Mouse (Mus musculus): ENCODE results near the gene 0610010K14Rik. TPM values are rescaled to one million over a fixed set of nuclear protein-coding genes. Genes with fewer than 3 reads are reported as not detected.

Gene 0610010K14Rik
- total RNA-seq, 2 experiments from 2014 or later, result 70.1 to 72.5 TPM

DNA sequence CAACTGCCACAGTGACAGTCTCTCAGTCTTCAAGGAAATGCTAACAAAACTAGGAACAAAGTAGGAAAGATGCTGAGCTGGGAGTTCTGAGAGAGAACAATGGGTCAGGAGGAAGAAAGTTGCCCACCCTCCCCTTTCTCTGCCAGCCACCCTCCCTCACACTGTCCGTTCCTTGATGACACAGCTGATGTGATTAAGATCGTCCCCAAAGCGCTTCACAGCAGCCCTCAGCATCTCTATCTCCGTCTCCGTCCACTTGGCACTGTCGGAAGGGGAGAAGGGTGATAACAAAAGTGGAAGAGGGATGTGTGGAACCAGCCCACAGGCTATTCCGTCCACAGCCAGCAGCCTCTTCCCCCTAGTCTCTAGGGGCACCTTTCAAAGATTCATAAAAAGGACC, 997 bp downstream of the 0610010K14Rik start:
- no peak for DNase-seq (ENCODE audit: low spot score in 2 of 2)

DNA sequence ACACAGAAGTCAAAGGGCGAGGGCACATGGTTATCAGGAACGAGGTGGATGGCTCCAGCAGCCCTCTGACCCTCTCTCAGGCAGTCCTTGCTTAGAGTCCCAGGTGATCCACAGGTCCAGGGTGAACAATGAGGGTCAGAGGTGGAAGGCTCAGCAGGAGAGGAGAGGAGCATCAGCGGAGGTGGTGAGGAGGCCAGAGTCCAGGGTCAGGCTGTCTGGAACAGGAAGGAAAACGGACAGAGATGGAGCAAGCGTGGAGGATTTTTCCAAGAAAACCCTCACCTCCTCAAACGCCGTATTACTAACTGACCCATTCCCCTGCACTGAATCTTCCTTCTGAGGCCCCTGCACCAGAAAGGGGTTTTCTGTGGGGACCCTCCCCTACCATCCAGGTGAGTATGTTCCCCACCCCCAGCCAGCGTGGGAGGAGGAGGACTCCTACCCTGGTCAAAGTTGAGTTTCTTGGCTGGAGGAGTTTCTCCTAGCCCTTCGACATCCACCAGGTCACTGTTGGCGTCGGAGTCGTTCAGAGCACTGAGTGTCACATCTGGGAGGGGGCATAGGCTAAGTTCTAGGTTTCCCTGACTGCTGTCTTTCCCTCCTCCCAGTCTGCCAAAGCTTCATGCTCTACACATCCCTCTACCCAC, 2.3 kb downstream of the 0610010K14Rik start:
- DNase-seq (ENCODE audit: low spot score in 2 of 2), result no peak

- no peak for DNase-seq (ENCODE audit: low spot score in 2 of 2)
Measured at GRCm38 (mm10) chr11:70234497-70234896, 3.2 kb downstream of the 0610010K14Rik start.

DNA sequence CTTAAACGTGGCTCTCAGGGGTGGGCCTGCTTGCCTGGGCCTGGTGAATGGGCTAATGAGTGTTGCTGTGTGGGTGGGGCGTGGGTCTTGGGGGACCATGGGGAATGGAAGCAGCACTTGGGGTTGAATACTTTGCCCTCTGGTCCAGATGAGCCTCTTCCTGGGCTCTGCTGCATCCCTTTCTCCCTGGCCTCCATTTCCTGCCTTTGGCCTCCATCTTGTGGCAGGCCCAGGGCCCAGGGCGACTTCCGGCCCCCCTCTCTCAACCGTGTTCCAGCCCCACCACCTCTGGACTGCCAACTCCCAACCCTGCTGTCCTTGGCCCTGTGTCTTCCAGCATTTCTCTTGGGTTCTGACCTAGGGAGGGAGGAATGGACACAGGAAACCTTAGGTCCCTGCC, 3.7 kb downstream of the 0610010K14Rik start:
- no peak for DNase-seq (ENCODE audit: low spot score in 2 of 2)

DNA sequence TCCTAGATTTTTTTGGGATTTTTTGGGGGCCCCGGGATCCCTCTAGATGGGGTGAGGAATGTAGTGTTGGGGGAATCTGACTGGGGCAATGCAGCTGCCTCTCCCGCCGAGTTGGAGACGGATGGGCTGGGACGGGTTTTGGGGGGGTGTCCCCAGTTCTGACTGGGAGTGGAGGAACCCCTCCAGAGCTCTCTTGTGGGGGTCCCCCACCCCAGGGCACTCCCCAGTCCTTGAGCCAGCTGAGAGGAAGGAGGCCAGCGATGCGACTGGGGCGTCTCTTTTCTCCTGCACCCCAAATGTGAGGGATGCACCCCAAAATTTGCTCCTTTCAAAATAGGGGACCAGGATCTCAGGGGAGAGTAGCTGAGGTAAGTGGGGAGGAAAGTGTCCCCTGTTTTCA, 4.7 kb downstream of the 0610010K14Rik start:
- DNase-seq (ENCODE audit: low spot score in 2 of 2), result no peak

- DNase-seq (ENCODE audit: low spot score in 2 of 2), result peak in 1 of 2 experiments; percentile 50
Measured at GRCm38 (mm10) chr11:70232546-70232945, 5.2 kb downstream of the 0610010K14Rik start.

DNA sequence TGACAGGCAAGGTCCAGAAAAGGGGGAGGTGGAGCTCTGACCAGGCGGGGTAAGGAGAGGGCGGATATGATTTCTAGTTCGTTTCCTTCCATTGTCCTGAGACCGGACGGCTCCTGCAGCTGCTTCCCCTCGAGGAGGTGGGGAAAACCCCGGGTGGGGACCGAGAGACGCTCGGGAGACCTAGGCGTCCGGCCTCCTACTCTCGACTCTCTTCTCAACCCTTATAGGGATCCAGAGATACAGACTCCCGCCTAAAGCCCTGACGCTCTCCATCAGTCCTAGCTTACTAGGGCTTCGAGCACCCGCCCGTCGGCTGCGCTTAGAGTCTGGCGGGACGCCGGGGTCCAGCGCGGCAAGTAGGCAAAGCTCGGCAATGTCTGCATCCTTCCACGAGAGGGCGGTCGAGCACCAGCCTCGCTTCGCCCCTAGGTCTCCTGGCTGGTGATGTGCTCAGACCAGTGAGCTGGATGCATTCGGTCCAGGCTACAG, 7.4 kb downstream of the 0610010K14Rik start:
- DNase-seq (ENCODE audit: low spot score in 2 of 2), result peak; percentile 64

- DNase-seq (ENCODE audit: low spot score in 2 of 2), result no peak
Measured at GRCm38 (mm10) chr11:70229260-70230010, 8.3 kb downstream of the 0610010K14Rik start, which contains the start of gene Bcl6b. Bcl6b (minus strand) TSS chr11:70229798.

- DNase-seq (ENCODE audit: low spot score in 2 of 2), result peak; percentile 55 to 59
Measured at GRCm38 (mm10) chr11:70228828-70229227, 8.9 kb downstream of the 0610010K14Rik start.

GRCm38 (mm10) chr11:70227661-70228245, 10.0 kb downstream of the 0610010K14Rik start:
- no peak for DNase-seq (ENCODE audit: low spot score in 2 of 2)

GRCm38 (mm10) chr11:70227126-70227525, 10.6 kb downstream of the 0610010K14Rik start:
- DNase-seq (ENCODE audit: low spot score in 2 of 2), result no peak

GRCm38 (mm10) chr11:70226602-70226890, 11.2 kb downstream of the 0610010K14Rik start:
- DNase-seq (ENCODE audit: low spot score in 2 of 2), result no peak

DNA sequence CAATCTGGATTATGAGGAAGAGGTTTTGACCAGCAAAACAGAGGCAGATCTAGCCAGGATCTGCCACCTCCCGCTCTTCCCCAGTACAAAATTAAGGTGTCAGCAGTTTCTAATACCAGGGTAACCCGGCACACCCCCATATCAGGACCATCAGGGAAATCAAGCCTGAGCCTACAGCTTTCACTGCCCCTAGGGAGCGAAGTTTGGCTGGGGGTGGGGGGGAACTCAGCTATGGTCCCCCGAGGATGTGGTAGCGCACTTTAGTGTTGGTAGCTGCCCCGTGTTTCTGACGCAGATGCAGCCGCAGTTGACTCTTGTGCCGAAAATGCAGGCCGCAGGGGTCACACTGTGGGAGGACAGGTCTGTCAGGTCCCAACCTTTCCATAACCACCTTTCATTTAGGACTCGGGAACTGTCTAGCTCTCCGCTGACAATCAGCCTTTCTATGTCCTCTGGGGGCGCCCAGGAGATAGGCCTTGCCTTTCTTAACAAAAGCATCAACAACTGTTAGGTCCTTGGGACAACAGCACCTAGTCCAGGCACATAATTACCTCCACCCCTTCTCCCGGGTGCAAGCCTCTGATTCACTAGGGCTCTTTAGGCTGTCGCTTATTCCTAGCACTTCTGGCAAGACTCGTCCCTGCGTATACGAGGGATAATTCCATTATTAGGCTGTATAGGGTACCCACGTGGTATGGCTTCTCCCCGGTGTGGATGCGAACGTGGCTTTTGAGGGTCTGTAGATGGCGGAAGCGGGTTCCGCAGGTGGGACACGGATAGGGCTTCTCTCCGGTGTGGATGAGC, 11.7 kb downstream of the 0610010K14Rik start:
- DNase-seq (ENCODE audit: low spot score in 2 of 2), result no peak

GRCm38 (mm10) chr11:70223724-70224123, 14.0 kb downstream of the 0610010K14Rik start:
- no peak for DNase-seq (ENCODE audit: low spot score in 2 of 2)

DNA sequence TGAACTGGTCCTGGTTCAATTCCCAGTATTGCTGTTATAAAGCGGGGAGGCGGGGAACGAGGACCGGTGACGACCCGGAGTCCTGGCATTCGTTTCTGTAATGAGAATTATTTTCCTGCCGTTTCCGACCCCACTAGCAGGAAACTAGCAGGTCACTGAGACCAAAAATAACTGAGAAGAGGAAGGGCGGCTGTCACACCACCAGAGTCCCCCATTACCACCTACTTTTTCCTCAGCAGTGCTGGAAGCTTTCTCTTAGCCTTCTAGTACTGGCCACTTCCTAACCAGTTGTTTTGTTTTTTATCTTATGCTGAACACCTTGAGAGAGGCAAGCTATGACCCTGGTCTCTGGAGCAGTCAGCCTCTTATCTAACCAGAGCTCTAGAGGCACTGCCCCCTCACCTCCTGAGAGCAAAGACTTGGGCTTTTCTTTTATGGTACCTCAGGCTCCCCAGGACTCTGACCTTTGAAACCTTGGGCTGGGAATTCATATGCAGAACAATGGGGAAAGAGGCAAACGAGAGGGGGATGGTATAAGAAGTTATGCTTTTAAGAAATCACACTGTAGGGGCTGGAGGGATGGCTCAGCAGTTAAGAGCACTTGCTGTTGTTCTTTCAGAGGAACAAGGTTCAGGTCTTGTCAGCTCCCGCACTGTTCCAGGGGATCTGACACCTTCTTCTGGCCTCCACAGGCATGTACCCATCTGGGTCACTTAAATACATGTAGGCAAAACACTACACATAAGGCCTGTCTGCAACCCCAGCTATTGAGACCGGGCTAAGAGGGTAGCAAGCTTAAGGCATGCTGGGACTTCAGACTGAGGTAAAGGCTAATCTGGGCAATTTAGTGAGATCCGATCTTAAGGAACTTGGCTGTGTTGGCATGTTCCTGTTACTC, 15.9 kb downstream of the 0610010K14Rik start:
- DNase-seq (ENCODE audit: low spot score in 2 of 2), result no peak

DNA sequence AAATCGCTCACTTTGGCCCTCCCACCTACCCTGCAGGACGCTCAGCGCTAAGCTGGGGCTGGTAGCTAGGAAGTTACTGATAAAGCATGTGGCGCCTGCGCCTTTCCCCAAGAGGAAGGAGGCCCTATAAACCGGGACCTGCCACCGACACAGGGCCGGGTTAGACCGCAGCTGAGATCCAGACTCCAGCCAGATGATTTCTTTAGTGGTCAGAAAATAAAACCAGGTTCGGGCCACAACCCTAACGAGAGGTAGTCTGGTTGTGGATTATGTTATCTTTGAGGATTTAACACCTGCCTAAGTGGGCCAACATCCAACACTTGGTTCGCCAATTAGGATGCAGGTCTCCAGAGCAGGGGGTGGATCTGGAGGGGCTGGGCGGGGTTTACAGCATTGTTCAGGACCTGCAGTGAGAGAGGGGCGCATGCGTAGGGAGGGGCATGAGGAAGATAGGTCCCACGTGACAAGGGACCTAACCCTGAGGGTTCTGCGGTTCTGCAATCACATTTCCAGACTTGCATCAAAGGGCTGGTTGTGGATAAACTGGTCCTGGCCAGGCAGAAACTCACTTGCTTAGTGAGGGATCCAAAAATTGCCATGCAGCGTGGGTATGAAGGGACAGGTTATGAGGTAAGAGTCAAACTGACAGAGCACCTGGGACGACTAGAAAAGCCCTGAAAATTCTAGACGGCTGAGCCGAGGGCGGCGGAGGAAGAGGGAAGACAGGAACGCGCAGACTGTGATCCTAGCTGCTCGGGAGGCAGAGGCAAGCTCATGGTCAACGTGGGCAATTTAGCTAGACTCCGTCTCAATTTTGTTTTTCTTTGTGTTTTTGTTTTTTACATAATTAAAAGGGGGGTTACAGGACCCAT, 16.7 kb downstream of the 0610010K14Rik start, which contains the start of gene Slc16a13:
Gene Slc16a13 (minus strand): TSS at position 334 of the 872 bp plus-strand sequence.
- peak; percentile 68 to 83 for DNase-seq (ENCODE audit: low spot score in 2 of 2)

GRCm38 (mm10) chr11:70220323-70220722, 17.4 kb downstream of the 0610010K14Rik start:
- no peak for DNase-seq (ENCODE audit: low spot score in 2 of 2)

DNA sequence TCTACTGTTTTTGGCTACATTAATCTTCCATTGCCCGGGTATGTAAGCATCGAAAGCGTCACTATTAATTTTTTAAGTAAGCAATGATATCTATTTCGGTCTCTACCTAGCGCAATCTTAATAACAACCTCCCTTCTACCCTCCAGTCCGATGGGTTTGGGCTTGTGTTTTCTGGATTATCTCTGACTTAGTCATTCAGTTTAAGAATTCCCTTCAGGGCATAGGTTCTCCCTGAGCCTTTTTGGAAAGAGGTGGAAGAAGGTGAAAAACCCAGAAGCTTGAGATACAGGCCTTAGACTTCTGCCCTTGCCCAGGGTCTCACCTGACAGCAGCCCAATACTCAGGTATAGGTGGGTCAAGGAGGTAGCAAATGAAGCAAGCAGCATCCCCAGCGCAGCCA, 17.8 kb downstream of the 0610010K14Rik start:
- no peak for DNase-seq (ENCODE audit: low spot score in 2 of 2)

GRCm38 (mm10) chr11:70218741-70219470, 18.8 kb downstream of the 0610010K14Rik start:
- no peak for DNase-seq (ENCODE audit: low spot score in 2 of 2)
